In genomic region chr5:100226571-100227235, GRCm38 (mm10) we compare ENCODE assay signal across 14 mouse cellular contexts.
A peak's percentile ranks its signal among the peaks of the same experiment; 100 is the strongest.
DNase-seq lines count a peak whose midpoint lies in the region; ATAC-seq lines count a peak whose summit lies in the region.
"Had no signal": no experiment of that assay in that cellular context is flagged by ENCODE, and none has a peak within 500 bp of the region (broad histone marks: within the 10 kb centered on the region; RNA-seq: fewer than 3 reads in every experiment).

No protein-coding gene starts in this region.

- 74% methylated on average over 17 of the region's 17 CpGs for WGBS in neural tube, embryonic 15.5 days

- H3K4me3 ChIP-seq in neural tube, embryonic 15.5 days (replicated peaks): no peak overlapping the region
- H3K4me3 ChIP-seq: intestine, embryonic 15.5 days had no signal

- H3K27me3 ChIP-seq in neural tube, embryonic 15.5 days (replicated peaks): no peaks in the 10 kb centered on the region
- H3K27me3 ChIP-seq: intestine, embryonic 15.5 days had no signal

- intact Hi-C loops in left cerebral cortex, postnatal 10 days (cut with DNase I): no loop called here

- no peak overlapping the region for H3K4me2 ChIP-seq in neural tube, embryonic 15.5 days
- H3K4me2 ChIP-seq: intestine, embryonic 15.5 days had no signal

- no peak for ATAC-seq in neural tube, embryonic 15.5 days (ENCODE audit: low FRiP score)
- ATAC-seq: lung, postnatal 0 days had no signal

- H3K27ac ChIP-seq in neural tube, embryonic 15.5 days (replicated peaks): no peak overlapping the region

- peak; percentile 21 for DNase-seq in gastrocnemius, postnatal 10 days
- no peak for DNase-seq in gastrocnemius, adult 8-10 months (ENCODE audit: low spot score in 2 of 2)
- DNase-seq in neural tube, embryonic 10.5 days (ENCODE audit: extremely low spot score, low spot score): peak; percentile 38
- peak; percentile 48 for DNase-seq in forelimb bud, embryonic 11.5 days (ENCODE audit: low read depth, low spot score)
- DNase-seq in urinary bladder, postnatal 25 days (ENCODE audit: low spot score): no peak
- no peak for DNase-seq in ovary, postnatal 10 days (ENCODE audit: low spot score)
- no peak for DNase-seq in left cerebral cortex, postnatal 10 days (ENCODE audit: extremely low spot score in 1 of 2, low spot score in 2 of 2)
- DNase-seq: gastrocnemius, postnatal 25 days; heart, postnatal 10 days; right cerebral cortex, postnatal 25 days; thymus, postnatal 25 days had no signal

- H3K4me1 ChIP-seq in neural tube, embryonic 15.5 days: peaks cover 7% of the 10 kb centered on the region; the same call in 1 of the 2 replicates

- no peaks in the 10 kb centered on the region for H3K36me3 ChIP-seq in neural tube, embryonic 15.5 days
- H3K36me3 ChIP-seq: intestine, embryonic 15.5 days had no signal

- H3K9me3 ChIP-seq in neural tube, embryonic 15.5 days (replicated peaks): no peaks in the 10 kb centered on the region
- H3K9me3 ChIP-seq: intestine, embryonic 15.5 days had no signal

- H3K9ac ChIP-seq in neural tube, embryonic 15.5 days (replicated peaks): no peak overlapping the region
- H3K9ac ChIP-seq: intestine, embryonic 15.5 days had no signal

Comparison
In these comparisons a context has a peak if more than half of its experiments do, and no peak if none do; other contexts are left out.
1. DNase-seq: peak in gastrocnemius, postnatal 10 days (single experiment), neural tube, embryonic 10.5 days (single experiment) and forelimb bud, embryonic 11.5 days (single experiment); none in gastrocnemius, adult 8-10 months (0 of 2), urinary bladder, postnatal 25 days (single experiment), ovary, postnatal 10 days (single experiment) and left cerebral cortex, postnatal 10 days (0 of 2).